Mouse (Mus musculus): ENCODE results near the gene Frmd6.

GRCm38 (mm10) chr12:70795389-70795711 is 30.0 kb upstream of the Frmd6 start:
- TF ChIP-seq POLR2A (IDR thresholded peaks at IDR 0.05; ENCODE audit: insufficient read length, low read depth) = no peak
- no peak for TF ChIP-seq USF1 (IDR thresholded peaks at IDR 0.05; ENCODE audit: low read depth)
